Mouse (Mus musculus) testis, adult 2 months (tissue): ENCODE measurements around the gene Fhl1.

Experiments
- CTCF ChIP-seq: fragments of 200-500 bp; IDR thresholded peaks from 2 replicates; pipeline ENCODE4 v1.5.1; 2012; ENCODE audit warnings: low read depth, mild to moderate bottlenecking, inconsistent platforms, low read length, moderate library complexity; ENCODE audit not compliant: control insufficient read depth, insufficient read depth, insufficient replicate concordance
- POLR2A ChIP-seq: fragments of 200-500 bp; IDR thresholded peaks from 2 replicates; pipeline ENCODE4 v1.6.1; 2012; ENCODE audit warnings: low read depth, mild to moderate bottlenecking, inconsistent platforms, low read length, moderate library complexity; ENCODE audit not compliant: control insufficient read depth

- TF ChIP-seq POLR2A (no peak), CTCF (no peak)
These were observed 48.1 kb upstream of the Fhl1 start for GRCm38 (mm10) chrX:56683521-56683920.
